Mouse (Mus musculus): ENCODE data around the gene Large1. TPM values are rescaled to one million over a fixed set of nuclear protein-coding genes. Genes with fewer than 3 reads are reported as not detected.
"Not testable (repeated sequence)": the region's sequence is repeated elsewhere in the genome, so short reads cannot be mapped to it uniquely, and the experiment has no call there.

The Large1 gene
- polyA plus RNA-seq, 1 experiment from 2014 or later, result 11.9 TPM

- 13% methylated on average over 1 of the region's 1 CpGs for WGBS
- Histone ChIP-seq H3K4me1 (replicated peaks) (peaks cover 13% of the 10 kb centered on the region), H3K4me2 (replicated peaks) (no peak overlapping the region), H3K9me3 (no peaks in the 10 kb centered on the region), H3K27me3 (no peaks in the 10 kb centered on the region), H3K9ac (replicated peaks) (no peak overlapping the region), H3K4me3 (replicated peaks) (no peak overlapping the region), H3K27ac (0 out of 2 replicates have a peak overlapping the region, but pooled peaks have one; percentile 9), H3K36me3 (no peaks in the 10 kb centered on the region)
- ATAC-seq, result peak; percentile 82
Measured at GRCm38 (mm10) chr8:73142660-73143395, 210.5 kb downstream of the Large1 start.

- ATAC-seq, result no peak
- no peak overlapping the region for H3K4me2 ChIP-seq (replicated peaks)
- no peaks in the 10 kb centered on the region for H3K9me3 ChIP-seq
- H3K4me1 ChIP-seq (replicated peaks), result no peaks in the 10 kb centered on the region
- no peaks in the 10 kb centered on the region for H3K27me3 ChIP-seq
- H3K36me3 ChIP-seq, result peaks cover 7% of the 10 kb centered on the region; the same call in 1 of the 2 replicates
- WGBS, result 89% methylated on average over 6 of the region's 6 CpGs
- no peak overlapping the region for H3K4me3 ChIP-seq (replicated peaks)
- H3K27ac ChIP-seq, result no peak overlapping the region
- H3K9ac ChIP-seq (replicated peaks), result no peak overlapping the region
Measured at GRCm38 (mm10) chr8:73135397-73135796, 217.9 kb downstream of the Large1 start.

- Histone ChIP-seq H3K36me3 (peaks cover 10% of the 10 kb centered on the region; the same call in 1 of the 2 replicates), H3K4me2 (replicated peaks) (no peak overlapping the region), H3K27me3 (no peaks in the 10 kb centered on the region), H3K27ac (no peak overlapping the region), H3K4me1 (replicated peaks) (no peaks in the 10 kb centered on the region), H3K9ac (replicated peaks) (no peak overlapping the region), H3K4me3 (replicated peaks) (no peak overlapping the region), H3K9me3 (no peaks in the 10 kb centered on the region)
- 92% methylated on average over 2 of the region's 2 CpGs for WGBS
- no peak for ATAC-seq
Measured at GRCm38 (mm10) chr8:73132080-73132479, 221.3 kb downstream of the Large1 start.

- H3K9me3 ChIP-seq, result no peaks in the 10 kb centered on the region
- no peaks in the 10 kb centered on the region for H3K27me3 ChIP-seq
- H3K9ac ChIP-seq (replicated peaks), result no peak overlapping the region
- WGBS, result 89% methylated on average over 5 of the region's 5 CpGs
- no peaks in the 10 kb centered on the region for H3K36me3 ChIP-seq
- no peak overlapping the region for H3K27ac ChIP-seq
- H3K4me3 ChIP-seq (replicated peaks), result no peak overlapping the region
- ATAC-seq, result no peak
- no peak overlapping the region for H3K4me2 ChIP-seq (replicated peaks)
- H3K4me1 ChIP-seq (replicated peaks), result no peaks in the 10 kb centered on the region
Measured at GRCm38 (mm10) chr8:73123864-73124499, 229.4 kb downstream of the Large1 start.

- ATAC-seq, result no peak
- Histone ChIP-seq H3K4me1 (replicated peaks) (no peaks in the 10 kb centered on the region), H3K36me3 (no peaks in the 10 kb centered on the region), H3K27ac (no peak overlapping the region), H3K9me3 (no peaks in the 10 kb centered on the region; the same call in 1 of the 2 replicates), H3K9ac (replicated peaks) (no peak overlapping the region), H3K27me3 (no peaks in the 10 kb centered on the region), H3K4me3 (replicated peaks) (no peak overlapping the region), H3K4me2 (replicated peaks) (no peak overlapping the region)
- 92% methylated on average over 1 of the region's 1 CpGs for WGBS
Measured at GRCm38 (mm10) chr8:73112332-73112895, 240.9 kb downstream of the Large1 start.

- H3K4me2 ChIP-seq (replicated peaks), result no peak overlapping the region
- no peaks in the 10 kb centered on the region for H3K27me3 ChIP-seq
- no peak overlapping the region for H3K9ac ChIP-seq (replicated peaks)
- ATAC-seq, result no peak
- H3K27ac ChIP-seq, result no peak overlapping the region
- H3K4me1 ChIP-seq (replicated peaks), result peaks cover 5% of the 10 kb centered on the region; the same call in 1 of the 2 replicates
- 26% methylated on average over 1 of the region's 1 CpGs for WGBS
- no peak overlapping the region for H3K4me3 ChIP-seq (replicated peaks)
- no peaks in the 10 kb centered on the region; the same call in 1 of the 2 replicates for H3K9me3 ChIP-seq
- H3K36me3 ChIP-seq, result no peaks in the 10 kb centered on the region
Measured at GRCm38 (mm10) chr8:73104089-73104488, 249.3 kb downstream of the Large1 start.

- H3K9me3 ChIP-seq, result no peaks in the 10 kb centered on the region
- H3K36me3 ChIP-seq, result no peaks in the 10 kb centered on the region
- 90% methylated on average over 5 of the region's 5 CpGs for WGBS
- H3K27me3 ChIP-seq, result no peaks in the 10 kb centered on the region
- peaks cover 5% of the 10 kb centered on the region; the same call in 1 of the 2 replicates for H3K4me1 ChIP-seq (replicated peaks)
- no peak overlapping the region for H3K4me3 ChIP-seq (replicated peaks)
- H3K27ac ChIP-seq, result no peak overlapping the region
- no peak for ATAC-seq
- no peak overlapping the region for H3K9ac ChIP-seq (replicated peaks)
- no peak overlapping the region for H3K4me2 ChIP-seq (replicated peaks)
Measured at GRCm38 (mm10) chr8:73101069-73101468, 252.3 kb downstream of the Large1 start.

GRCm38 (mm10) chr8:73100607-73101006 is 252.7 kb downstream of the Large1 start:
- H3K27ac ChIP-seq; H3K4me3 ChIP-seq (replicated peaks); H3K9me3 ChIP-seq; ATAC-seq; H3K9ac ChIP-seq (replicated peaks); H3K36me3 ChIP-seq; H3K4me1 ChIP-seq (replicated peaks); H3K4me2 ChIP-seq (replicated peaks); H3K27me3 ChIP-seq: not testable (repeated sequence)
- 51% methylated on average over 3 of the region's 3 CpGs for WGBS

GRCm38 (mm10) chr8:73099542-73099941 is 253.8 kb downstream of the Large1 start:
- Histone ChIP-seq H3K27ac (no peak overlapping the region), H3K4me3 (replicated peaks) (no peak overlapping the region), H3K36me3 (no peaks in the 10 kb centered on the region), H3K9me3 (no peaks in the 10 kb centered on the region), H3K9ac (replicated peaks) (no peak overlapping the region), H3K4me2 (replicated peaks) (no peak overlapping the region), H3K27me3 (no peaks in the 10 kb centered on the region), H3K4me1 (replicated peaks) (peaks cover 5% of the 10 kb centered on the region; the same call in 1 of the 2 replicates)
- 93% methylated on average over 3 of the region's 3 CpGs for WGBS
- no peak for ATAC-seq

- Histone ChIP-seq H3K9ac (replicated peaks) (no peak overlapping the region), H3K4me2 (replicated peaks) (no peak overlapping the region), H3K27me3 (no peaks in the 10 kb centered on the region), H3K36me3 (no peaks in the 10 kb centered on the region), H3K4me3 (replicated peaks) (no peak overlapping the region), H3K4me1 (replicated peaks) (no peaks in the 10 kb centered on the region), H3K27ac (no peak overlapping the region), H3K9me3 (no peaks in the 10 kb centered on the region)
- WGBS, result 98% methylated on average over 2 of the region's 2 CpGs
- ATAC-seq, result no peak
Measured at GRCm38 (mm10) chr8:73096952-73097351, 256.4 kb downstream of the Large1 start.

GRCm38 (mm10) chr8:73077746-73078145 is 275.6 kb downstream of the Large1 start:
- not testable (repeated sequence) for ATAC-seq; H3K9ac ChIP-seq (replicated peaks); H3K4me1 ChIP-seq (replicated peaks); H3K4me2 ChIP-seq (replicated peaks); H3K4me3 ChIP-seq (replicated peaks); H3K9me3 ChIP-seq; H3K27ac ChIP-seq; H3K27me3 ChIP-seq; H3K36me3 ChIP-seq
- WGBS, result 93% methylated on average over 1 of the region's 1 CpGs

GRCm38 (mm10) chr8:73061410-73061809 is 291.9 kb downstream of the Large1 start:
- no peaks in the 10 kb centered on the region for H3K36me3 ChIP-seq
- no peak overlapping the region for H3K27ac ChIP-seq
- no peaks in the 10 kb centered on the region for H3K4me1 ChIP-seq (replicated peaks)
- H3K27me3 ChIP-seq, result no peaks in the 10 kb centered on the region
- no peak for ATAC-seq
- 88% methylated on average over 1 of the region's 1 CpGs for WGBS
- H3K9me3 ChIP-seq, result no peaks in the 10 kb centered on the region
- no peak overlapping the region for H3K9ac ChIP-seq (replicated peaks)
- no peak overlapping the region for H3K4me2 ChIP-seq (replicated peaks)
- no peak overlapping the region for H3K4me3 ChIP-seq (replicated peaks)

Measured in midbrain, embryonic 13.5 days (tissue).